Mouse (Mus musculus): ENCODE data around the gene Naif1.

The Naif1 gene

GRCm38 (mm10) chr2:32427720-32428119 lies 22.5 kb upstream of the Naif1 start:
- no peak for DNase-seq (ENCODE audit: low spot score in 2 of 2)

- DNase-seq (ENCODE audit: low spot score in 2 of 2): peak; percentile 59 to 62
Observed at GRCm38 (mm10) chr2:32428262-32428722, 22.0 kb upstream of the Naif1 start.

- no peak for DNase-seq (ENCODE audit: low spot score in 2 of 2)
Observed at GRCm38 (mm10) chr2:32429215-32429891, 20.9 kb upstream of the Naif1 start.

- DNase-seq (ENCODE audit: low spot score in 2 of 2): peak; percentile 39 to 69
Observed at GRCm38 (mm10) chr2:32430701-32431676, 19.3 kb upstream of the Naif1 start.

- no peak for DNase-seq (ENCODE audit: low spot score in 2 of 2)
Observed at GRCm38 (mm10) chr2:32436686-32437372, 13.4 kb upstream of the Naif1 start.

GRCm38 (mm10) chr2:32437612-32438166 lies 12.6 kb upstream of the Naif1 start:
- DNase-seq (ENCODE audit: low spot score in 2 of 2): no peak

- no peak for DNase-seq (ENCODE audit: low spot score in 2 of 2)
Observed at GRCm38 (mm10) chr2:32438733-32439132, 11.5 kb upstream of the Naif1 start.

- DNase-seq (ENCODE audit: low spot score in 2 of 2): no peak
Observed at GRCm38 (mm10) chr2:32439177-32439576, 11.1 kb upstream of the Naif1 start.

- DNase-seq (ENCODE audit: low spot score in 2 of 2): no peak
Observed at GRCm38 (mm10) chr2:32440164-32440563, 10.1 kb upstream of the Naif1 start.

GRCm38 (mm10) chr2:32440632-32441031 lies 9.6 kb upstream of the Naif1 start:
- DNase-seq (ENCODE audit: low spot score in 2 of 2): no peak

GRCm38 (mm10) chr2:32441550-32441949 lies 8.7 kb upstream of the Naif1 start:
- DNase-seq (ENCODE audit: low spot score in 2 of 2): no peak

- no peak for DNase-seq (ENCODE audit: low spot score in 2 of 2)
Observed at GRCm38 (mm10) chr2:32445535-32445934, 4.7 kb upstream of the Naif1 start.

- DNase-seq (ENCODE audit: low spot score in 2 of 2): no peak
Observed at GRCm38 (mm10) chr2:32447264-32447936, 2.9 kb upstream of the Naif1 start.

GRCm38 (mm10) chr2:32448480-32448879 lies 1.8 kb upstream of the Naif1 start:
- no peak for DNase-seq (ENCODE audit: low spot score in 2 of 2)

- peak; percentile 93 to 97 for DNase-seq (ENCODE audit: low spot score in 2 of 2)
Observed at GRCm38 (mm10) chr2:32450881-32451844, 906 bp downstream of the Naif1 start, which contains the start of gene Slc25a25. Gene Slc25a25, minus strand, starts transcription at chr2:32451445.

- DNase-seq (ENCODE audit: low spot score in 2 of 2): peak; percentile 99
Observed at GRCm38 (mm10) chr2:32451870-32452372, 1.7 kb downstream of the Naif1 start.

- DNase-seq (ENCODE audit: low spot score in 2 of 2): no peak
Observed at GRCm38 (mm10) chr2:32452441-32452971, 2.2 kb downstream of the Naif1 start.

- DNase-seq (ENCODE audit: low spot score in 2 of 2): peak in 1 of 2 experiments; percentile 43
Observed at GRCm38 (mm10) chr2:32453641-32454303, 3.5 kb downstream of the Naif1 start.

- DNase-seq (ENCODE audit: low spot score in 2 of 2): no peak
Observed at GRCm38 (mm10) chr2:32454633-32455032, 4.4 kb downstream of the Naif1 start.
